Mouse (Mus musculus): ENCODE results near the gene Gm765. TPM values are rescaled to one million over a fixed set of nuclear protein-coding genes. Genes with fewer than 3 reads are reported as not detected.

Gm765 gene
- 0.05 TPM in 1 of 2 replicates, not detected in the other for polyA plus RNA-seq (2014; fragmentation: Nextera tagmentation; extraction: Ambion mirVana)

- no peaks in the 10 kb centered on the region for H3K4me1 ChIP-seq (ENCODE audit: control insufficient read depth, insufficient read depth, low read length)
- WGBS: 82% methylated on average over 5 of the region's 5 CpGs
- H3K4me3 ChIP-seq (ENCODE audit: low read depth, low read length): no peak within 1 kb of the TSS
- no peak within 1 kb of the TSS for H3K9ac ChIP-seq (ENCODE audit: low read length)
- no peak for DNase-seq (ENCODE audit: low spot score, missing footprints)
- no peak for ATAC-seq (ENCODE audit: low FRiP score)
- H3K36me3 ChIP-seq (ENCODE audit: control insufficient read depth, insufficient read depth, low read length): no peaks in the 10 kb centered on the region
- no peak within 1 kb of the TSS for H3K4me2 ChIP-seq
- H3K27me3 ChIP-seq (ENCODE audit: control insufficient read depth, insufficient read depth, low read length): no peaks in the 10 kb centered on the region
- H3K27ac ChIP-seq (ENCODE audit: low read depth, low read length): no peak within 1 kb of the TSS
- H3K9me3 ChIP-seq (ENCODE audit: control insufficient read depth, low read length): no peaks in the 10 kb centered on the region
Observed at GRCm38 (mm10) chr6:98342654-98343053, at the start of gene Gm765. TSS of gene Gm765 (minus strand) at chr6:98342754.

DNA sequence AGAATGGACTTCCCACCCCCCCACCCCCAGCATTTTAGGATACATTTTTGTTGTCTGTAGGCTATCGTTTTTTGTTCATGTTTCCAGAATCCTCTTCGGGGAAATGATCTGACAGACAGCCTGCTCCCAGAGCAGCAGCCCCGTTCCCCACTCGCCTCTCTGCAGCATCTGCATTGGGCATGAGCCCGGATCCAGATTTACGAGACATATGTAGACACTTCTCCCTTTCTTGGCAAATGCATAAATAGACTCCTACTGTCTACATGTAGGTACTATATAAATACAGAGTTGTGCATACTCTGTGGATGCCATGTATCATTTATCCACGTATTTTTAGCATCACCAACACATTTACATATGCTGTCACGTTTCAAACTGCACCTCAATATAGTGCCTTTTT lies 42.9 kb upstream of the Gm765 start:
- Histone ChIP-seq H3K27ac (ENCODE audit: low read depth, low read length) (no peak overlapping the region), H3K4me2 (no peak overlapping the region), H3K4me3 (ENCODE audit: low read depth, low read length) (no peak overlapping the region), H3K4me1 (ENCODE audit: control insufficient read depth, insufficient read depth, low read length) (no peaks in the 10 kb centered on the region), H3K9ac (ENCODE audit: low read length) (no peak overlapping the region), H3K9me3 (ENCODE audit: control insufficient read depth, low read length) (no peaks in the 10 kb centered on the region), H3K36me3 (ENCODE audit: control insufficient read depth, insufficient read depth, low read length) (no peaks in the 10 kb centered on the region), H3K27me3 (ENCODE audit: control insufficient read depth, insufficient read depth, low read length) (no peaks in the 10 kb centered on the region)
- 85% methylated on average over 8 of the region's 8 CpGs for WGBS
- ATAC-seq (ENCODE audit: low FRiP score): no peak
- DNase-seq (ENCODE audit: low spot score, missing footprints): no peak

- Histone ChIP-seq H3K27ac (ENCODE audit: low read depth, low read length) (no peak overlapping the region), H3K9ac (ENCODE audit: low read length) (no peak overlapping the region), H3K36me3 (ENCODE audit: control insufficient read depth, insufficient read depth, low read length) (no peaks in the 10 kb centered on the region), H3K9me3 (ENCODE audit: control insufficient read depth, low read length) (no peaks in the 10 kb centered on the region), H3K4me2 (no peak overlapping the region), H3K4me3 (ENCODE audit: low read depth, low read length) (no peak overlapping the region), H3K27me3 (ENCODE audit: control insufficient read depth, insufficient read depth, low read length) (no peaks in the 10 kb centered on the region), H3K4me1 (ENCODE audit: control insufficient read depth, insufficient read depth, low read length) (no peaks in the 10 kb centered on the region)
- DNase-seq (ENCODE audit: low spot score, missing footprints): no peak
- no peak for ATAC-seq (ENCODE audit: low FRiP score)
- 54% methylated on average over 8 of the region's 8 CpGs for WGBS
Observed at GRCm38 (mm10) chr6:98384431-98384830, 41.9 kb upstream of the Gm765 start.

DNA sequence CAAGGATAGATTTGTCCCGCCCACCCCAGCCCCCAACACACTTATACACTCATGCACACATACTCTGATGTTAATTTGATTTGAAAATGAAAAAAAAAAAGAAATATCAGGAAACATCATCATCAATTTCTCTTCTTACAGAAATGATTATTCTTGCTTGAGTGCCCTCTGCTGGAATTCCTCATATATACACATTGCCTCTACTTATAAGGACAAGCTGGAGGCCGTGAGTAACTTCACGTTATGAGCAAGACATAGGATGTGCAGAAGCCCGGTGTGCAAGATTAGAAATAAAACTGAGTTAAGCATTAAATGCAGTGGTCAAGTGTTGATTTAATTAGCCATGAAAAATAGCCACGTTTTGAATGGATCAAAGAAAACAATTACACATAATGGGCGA lies 40.9 kb upstream of the Gm765 start:
- ATAC-seq (ENCODE audit: low FRiP score) (no peak), DNase-seq (ENCODE audit: low spot score, missing footprints) (no peak)
- no peaks in the 10 kb centered on the region for H3K4me1 ChIP-seq (ENCODE audit: control insufficient read depth, insufficient read depth, low read length)
- WGBS: 59% methylated on average over 6 of the region's 6 CpGs
- H3K27me3 ChIP-seq (ENCODE audit: control insufficient read depth, insufficient read depth, low read length): no peaks in the 10 kb centered on the region
- H3K9me3 ChIP-seq (ENCODE audit: control insufficient read depth, low read length): no peaks in the 10 kb centered on the region
- H3K9ac ChIP-seq (ENCODE audit: low read length): no peak overlapping the region
- no peak overlapping the region for H3K27ac ChIP-seq (ENCODE audit: low read depth, low read length)
- H3K4me2 ChIP-seq: no peak overlapping the region
- no peak overlapping the region for H3K4me3 ChIP-seq (ENCODE audit: low read depth, low read length)
- no peaks in the 10 kb centered on the region for H3K36me3 ChIP-seq (ENCODE audit: control insufficient read depth, insufficient read depth, low read length)

DNA sequence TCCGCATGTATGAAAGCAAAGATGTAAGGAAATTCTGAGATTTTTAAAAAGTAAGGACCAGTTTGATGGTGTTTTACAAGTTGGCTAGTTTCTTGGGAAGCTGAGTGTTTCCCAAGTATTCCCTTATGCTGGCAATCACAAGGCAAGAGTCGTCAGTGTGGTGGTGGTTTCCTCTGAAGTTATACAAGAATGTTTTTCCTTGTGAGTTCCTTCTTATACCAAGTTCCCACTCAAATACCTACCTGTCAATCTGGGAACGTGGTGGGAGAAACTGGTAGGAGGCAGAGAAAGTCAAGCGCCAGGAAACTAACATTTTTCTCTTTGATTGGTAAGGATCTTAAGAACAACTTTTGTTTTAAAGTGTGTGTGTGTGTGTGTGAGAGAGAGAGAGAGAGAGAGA lies 23.6 kb upstream of the Gm765 start:
- no peaks in the 10 kb centered on the region for H3K4me1 ChIP-seq (ENCODE audit: control insufficient read depth, insufficient read depth, low read length)

GRCm38 (mm10) chr6:98355271-98355670 lies 12.7 kb upstream of the Gm765 start:
- Histone ChIP-seq H3K27me3 (ENCODE audit: control insufficient read depth, insufficient read depth, low read length) (no peaks in the 10 kb centered on the region), H3K27ac (ENCODE audit: low read depth, low read length) (no peak overlapping the region), H3K4me1 (ENCODE audit: control insufficient read depth, insufficient read depth, low read length) (no peaks in the 10 kb centered on the region), H3K9me3 (ENCODE audit: control insufficient read depth, low read length) (no peaks in the 10 kb centered on the region), H3K4me3 (ENCODE audit: low read depth, low read length) (no peak overlapping the region), H3K4me2 (no peak overlapping the region), H3K9ac (ENCODE audit: low read length) (no peak overlapping the region), H3K36me3 (ENCODE audit: control insufficient read depth, insufficient read depth, low read length) (no peaks in the 10 kb centered on the region)
- DNase-seq (ENCODE audit: low spot score, missing footprints) (no peak), ATAC-seq (ENCODE audit: low FRiP score) (no peak)
- WGBS: 88% methylated on average over 5 of the region's 5 CpGs

More for the DNA sequence above, 23.6 kb upstream of the Gm765 start:
- no peak for ATAC-seq (ENCODE audit: low FRiP score)
- Histone ChIP-seq H3K36me3 (ENCODE audit: control insufficient read depth, insufficient read depth, low read length) (no peaks in the 10 kb centered on the region), H3K4me3 (ENCODE audit: low read depth, low read length) (no peak overlapping the region), H3K27ac (ENCODE audit: low read depth, low read length) (no peak overlapping the region), H3K27me3 (ENCODE audit: control insufficient read depth, insufficient read depth, low read length) (no peaks in the 10 kb centered on the region), H3K4me2 (no peak overlapping the region), H3K9ac (ENCODE audit: low read length) (no peak overlapping the region), H3K9me3 (ENCODE audit: control insufficient read depth, low read length) (no peaks in the 10 kb centered on the region)
- no peak for DNase-seq (ENCODE audit: low spot score, missing footprints)
- WGBS: 88% methylated on average over 4 of the region's 4 CpGs

GRCm38 (mm10) chr6:98353285-98353684 lies 10.7 kb upstream of the Gm765 start:
- ATAC-seq (ENCODE audit: low FRiP score) (no peak), DNase-seq (ENCODE audit: low spot score, missing footprints) (no peak)
- H3K4me2 ChIP-seq: no peak overlapping the region
- H3K9me3 ChIP-seq (ENCODE audit: control insufficient read depth, low read length): no peaks in the 10 kb centered on the region
- H3K4me1 ChIP-seq (ENCODE audit: control insufficient read depth, insufficient read depth, low read length): no peaks in the 10 kb centered on the region
- H3K36me3 ChIP-seq (ENCODE audit: control insufficient read depth, insufficient read depth, low read length): no peaks in the 10 kb centered on the region
- H3K9ac ChIP-seq (ENCODE audit: low read length): no peak overlapping the region
- no peak overlapping the region for H3K27ac ChIP-seq (ENCODE audit: low read depth, low read length)
- no peaks in the 10 kb centered on the region for H3K27me3 ChIP-seq (ENCODE audit: control insufficient read depth, insufficient read depth, low read length)
- 94% methylated on average over 3 of the region's 3 CpGs for WGBS
- H3K4me3 ChIP-seq (ENCODE audit: low read depth, low read length): no peak overlapping the region

- 90% methylated on average over 2 of the region's 2 CpGs for WGBS
- no peaks in the 10 kb centered on the region for H3K4me1 ChIP-seq (ENCODE audit: control insufficient read depth, insufficient read depth, low read length)
- no peaks in the 10 kb centered on the region for H3K27me3 ChIP-seq (ENCODE audit: control insufficient read depth, insufficient read depth, low read length)
- H3K27ac ChIP-seq (ENCODE audit: low read depth, low read length): no peak overlapping the region
- no peak overlapping the region for H3K4me3 ChIP-seq (ENCODE audit: low read depth, low read length)
- no peak overlapping the region for H3K9ac ChIP-seq (ENCODE audit: low read length)
- DNase-seq (ENCODE audit: low spot score, missing footprints): no peak
- H3K36me3 ChIP-seq (ENCODE audit: control insufficient read depth, insufficient read depth, low read length): no peaks in the 10 kb centered on the region
- no peaks in the 10 kb centered on the region for H3K9me3 ChIP-seq (ENCODE audit: control insufficient read depth, low read length)
- H3K4me2 ChIP-seq: no peak overlapping the region
- ATAC-seq (ENCODE audit: low FRiP score): no peak
Observed at GRCm38 (mm10) chr6:98332714-98333113, 9.8 kb downstream of the Gm765 start.

- 91% methylated on average over 5 of the region's 5 CpGs for WGBS
- no peaks in the 10 kb centered on the region for H3K4me1 ChIP-seq (ENCODE audit: control insufficient read depth, insufficient read depth, low read length)
- DNase-seq (ENCODE audit: low spot score, missing footprints) (no peak), ATAC-seq (ENCODE audit: low FRiP score) (no peak)
- no peaks in the 10 kb centered on the region for H3K27me3 ChIP-seq (ENCODE audit: control insufficient read depth, insufficient read depth, low read length)
- no peaks in the 10 kb centered on the region for H3K36me3 ChIP-seq (ENCODE audit: control insufficient read depth, insufficient read depth, low read length)
- H3K4me2 ChIP-seq: no peak overlapping the region
- no peak overlapping the region for H3K27ac ChIP-seq (ENCODE audit: low read depth, low read length)
- H3K9me3 ChIP-seq (ENCODE audit: control insufficient read depth, low read length): no peaks in the 10 kb centered on the region
- H3K4me3 ChIP-seq (ENCODE audit: low read depth, low read length): no peak overlapping the region
- no peak overlapping the region for H3K9ac ChIP-seq (ENCODE audit: low read length)
Observed at GRCm38 (mm10) chr6:98311659-98312058, 30.9 kb downstream of the Gm765 start.

GRCm38 (mm10) chr6:98307647-98308046 lies 34.9 kb downstream of the Gm765 start:
- no peak for ATAC-seq (ENCODE audit: low FRiP score)

More at GRCm38 (mm10) chr6:98307647-98308046, 34.9 kb downstream of the Gm765 start:
- no peak for DNase-seq (ENCODE audit: low spot score, missing footprints)
- Histone ChIP-seq H3K4me2 (no peak overlapping the region), H3K36me3 (ENCODE audit: control insufficient read depth, insufficient read depth, low read length) (no peaks in the 10 kb centered on the region), H3K4me3 (ENCODE audit: low read depth, low read length) (no peak overlapping the region), H3K9me3 (ENCODE audit: control insufficient read depth, low read length) (no peaks in the 10 kb centered on the region), H3K9ac (ENCODE audit: low read length) (no peak overlapping the region), H3K27ac (ENCODE audit: low read depth, low read length) (no peak overlapping the region), H3K27me3 (ENCODE audit: control insufficient read depth, insufficient read depth, low read length) (no peaks in the 10 kb centered on the region), H3K4me1 (ENCODE audit: control insufficient read depth, insufficient read depth, low read length) (no peaks in the 10 kb centered on the region)
- WGBS: 71% methylated on average over 3 of the region's 3 CpGs
